Mouse (Mus musculus): Measurements from ENCODE around the gene Slc35e4.

- TF ChIP-seq CTCF (conservative IDR thresholded peaks at IDR 0.05 in 1 of 2, IDR thresholded peaks at IDR 0.05 in 1 of 2; ENCODE audit: low read depth in 2 of 2, low read length in 2 of 2) (no peak), POLR2A (IDR thresholded peaks at IDR 0.05; ENCODE audit: low read depth, low read length) (no peak), NELFE (IDR thresholded peaks at IDR 0.05; ENCODE audit: low read depth, low read length) (no peak), KAT2A (IDR thresholded peaks at IDR 0.05; ENCODE audit: insufficient replicate concordance, low read length) (no peak), ELF1 (IDR thresholded peaks at IDR 0.05; ENCODE audit: low read depth, low read length) (no peak), MAX (IDR thresholded peaks at IDR 0.05; ENCODE audit: low read length) (no peak)
Measured at GRCm38 (mm10) chr11:3961761-3962160, 47.3 kb upstream of the Slc35e4 start.
